Mouse (Mus musculus) bone marrow, adult 2 months (tissue): ENCODE measurements around the gene Slc35e3. TPM values are rescaled to one million over a fixed set of nuclear protein-coding genes. Genes with fewer than 3 reads are reported as not detected.
"Not testable (repeated sequence)": the region's sequence is repeated elsewhere in the genome, so short reads cannot be mapped to it uniquely, and the experiment has no call there.

ENCODE experiments used
- H3K27ac ChIP-seq: fragments of 200-500 bp; 2 replicates; pipeline ENCODE4 v1.5.1; 2012; ENCODE audit warnings: low read depth, mild to moderate bottlenecking, control low read depth, inconsistent platforms, low read length; ENCODE audit not compliant: control insufficient read depth, poor library complexity, insufficient read depth
- H3K4me1 ChIP-seq: fragments of 200-500 bp; 2 replicates; pipeline ENCODE4 v1.6.1; 2011; ENCODE audit warnings: low read length; ENCODE audit not compliant: control insufficient read depth, insufficient read depth
- H3K4me3 ChIP-seq: fragments of 200-500 bp; replicated peaks from 2 replicates; pipeline ENCODE3; 2011; ENCODE audit warnings: mild to moderate bottlenecking, low read depth, low read length, control low read depth; ENCODE audit not compliant: control insufficient read depth
- CTCF ChIP-seq: fragments of 200-500 bp; IDR thresholded peaks from 2 replicates; pipeline ENCODE4 v1.5.1; 2011; ENCODE audit warnings: low read length, control low read depth; ENCODE audit not compliant: control insufficient read depth, insufficient read depth
- POLR2A ChIP-seq: fragments of 200-500 bp; IDR thresholded peaks from 2 replicates; pipeline ENCODE4 v1.6.1; 2011; ENCODE audit warnings: low read depth, mild to moderate bottlenecking, control low read depth, low read length, borderline replicate concordance; ENCODE audit not compliant: control insufficient read depth
- WGBS: fragments of 180-500 bp; shearing (Covaris S2); methylation state at CpG from one replicate; pipeline ENCODE4 v1.1.7; 2018; 5-methylcytosine and 5-hydroxymethylcytosine counted together
- polyA plus RNA-seq: library from polyadenylated mRNA; stranded (reverse); fragments of >200 nt; gene quantifications from 2 replicates; pipeline ENCODE4 v1.2.4, GENCODE M21; 2011; ENCODE audit warnings: low replicate concordance; ENCODE audit not compliant: missing spikeins, insufficient read depth, insufficient read length

The Slc35e3 gene
- polyA plus RNA-seq, 1 experiment: 8.3 TPM

DNA sequence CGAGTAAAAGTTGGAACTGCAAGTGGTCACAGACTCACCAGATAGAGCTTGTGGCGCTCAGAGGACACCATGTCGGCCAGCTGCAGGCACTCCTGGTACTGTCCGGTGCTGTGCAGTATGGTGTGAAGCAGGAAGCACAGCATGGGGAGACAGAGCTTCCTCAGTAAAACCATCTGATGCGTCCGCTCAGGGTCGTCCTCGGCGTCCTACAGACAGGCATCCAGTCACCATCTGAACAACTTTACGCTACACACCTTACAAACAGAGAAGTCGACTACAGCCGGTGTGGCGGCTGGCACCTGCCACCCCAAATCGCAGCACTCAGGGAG, 5.1 kb upstream of the Slc35e3 start:
- H3K27ac ChIP-seq: no peak overlapping the region
- no peak overlapping the region for H3K4me3 ChIP-seq
- H3K4me1 ChIP-seq: no peaks in the 10 kb centered on the region; the same call in 1 of the 2 replicates
- TF ChIP-seq POLR2A (no peak), CTCF (no peak)
- 92% methylated on average over 14 of the region's 14 CpGs for WGBS

DNA sequence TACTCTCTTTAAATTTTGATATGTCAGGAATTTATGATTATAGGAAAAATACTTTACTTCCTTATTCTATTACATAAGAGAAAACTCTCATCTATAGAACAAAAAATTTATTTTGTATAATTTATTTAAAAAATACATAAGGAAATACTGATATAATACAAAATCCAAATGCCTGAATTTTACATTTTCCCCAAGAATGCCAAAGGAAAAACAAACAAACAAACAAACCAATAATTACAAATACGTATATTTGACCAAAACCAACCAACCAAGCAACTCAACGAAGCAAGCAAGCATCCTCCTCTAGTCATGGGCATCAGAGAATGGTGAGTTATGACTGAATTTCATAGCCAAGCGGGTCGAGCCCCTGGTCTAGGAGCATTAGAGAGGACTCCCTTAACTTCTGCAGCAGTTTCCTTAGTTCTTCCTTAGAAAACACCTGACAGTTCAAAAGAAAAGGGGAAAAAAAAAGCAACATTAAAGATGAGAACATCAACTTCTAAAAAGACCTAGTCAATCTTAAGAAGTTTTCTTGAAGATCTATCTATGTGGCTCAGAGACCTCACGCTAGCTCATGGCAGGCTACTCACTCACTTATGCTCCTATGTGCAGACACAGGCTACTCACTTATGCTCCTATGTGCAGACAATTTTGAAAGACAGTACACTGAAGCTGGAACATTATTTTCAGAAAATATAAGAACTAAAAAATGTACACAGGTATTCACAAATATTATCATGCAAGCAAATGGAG, 4.5 kb upstream of the Slc35e3 start:
- H3K4me3 ChIP-seq: no peak overlapping the region
- no peak overlapping the region for H3K27ac ChIP-seq
- WGBS: 94% methylated on average over 5 of the region's 5 CpGs
- no peak for TF ChIP-seq POLR2A
- no peaks in the 10 kb centered on the region; the same call in 1 of the 2 replicates for H3K4me1 ChIP-seq

DNA sequence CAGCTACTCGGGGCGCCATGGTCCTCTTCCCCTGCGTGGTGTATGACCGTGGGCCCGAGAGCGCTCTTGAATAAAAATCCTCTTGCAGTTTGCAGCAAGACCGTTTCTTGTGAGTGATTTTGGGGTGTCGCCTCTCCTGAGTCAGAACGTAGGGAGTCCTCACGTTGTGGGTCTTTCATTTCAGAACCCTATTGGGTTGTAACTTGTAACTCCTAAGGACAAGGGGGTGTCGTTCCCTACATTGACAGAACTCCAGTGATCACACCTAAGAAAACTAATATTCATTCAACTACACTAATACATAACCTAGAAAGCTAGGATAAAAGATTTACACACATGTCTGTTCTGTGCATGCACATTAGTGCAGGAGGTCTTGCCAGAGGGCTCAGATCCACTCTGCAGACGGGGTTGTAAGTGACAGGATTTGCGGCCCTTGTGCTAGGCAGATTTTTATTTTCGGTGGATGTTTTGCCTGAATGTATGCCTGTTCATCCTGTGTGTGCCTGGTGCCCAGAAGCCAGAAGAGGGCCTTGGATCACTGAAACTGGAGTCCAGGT, 3.7 kb upstream of the Slc35e3 start:
- WGBS: 92% methylated on average over 14 of the region's 14 CpGs
- TF ChIP-seq CTCF (no peak), POLR2A (no peak)
- Histone ChIP-seq H3K4me1 (no peaks in the 10 kb centered on the region; the same call in 1 of the 2 replicates), H3K27ac (no peak overlapping the region), H3K4me3 (no peak overlapping the region)

DNA sequence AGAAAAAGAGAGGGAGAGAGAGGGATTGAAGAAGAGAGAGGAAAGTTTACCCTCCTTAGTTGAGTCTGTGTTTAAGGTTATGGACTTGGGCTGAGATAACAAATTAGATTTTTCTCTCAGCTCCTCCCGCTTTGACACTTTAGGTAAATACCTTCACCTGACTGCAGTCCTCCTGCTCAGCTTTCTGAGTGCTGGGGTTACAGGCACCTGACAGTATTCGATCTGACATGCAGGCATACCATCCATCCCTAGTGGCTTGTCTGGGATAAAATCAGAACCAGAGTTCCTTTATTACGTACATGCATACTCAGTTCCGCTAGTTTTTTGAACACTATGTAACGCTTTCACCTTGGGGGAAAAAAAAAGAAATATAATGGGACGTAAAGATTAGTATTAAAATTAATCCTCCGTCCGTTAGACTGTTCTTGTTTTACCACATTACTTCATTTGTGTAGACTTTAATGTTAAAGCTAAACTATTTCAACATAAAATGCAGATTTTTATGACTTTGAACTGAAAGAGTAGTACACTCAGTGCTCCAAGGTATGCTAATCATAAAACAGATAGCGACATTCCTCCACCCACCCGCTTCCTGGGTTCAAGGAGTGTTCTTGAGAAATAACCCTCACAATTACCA, 3.0 kb upstream of the Slc35e3 start:
- TF ChIP-seq CTCF: no peak
- TF ChIP-seq POLR2A: no peak
- H3K4me1 ChIP-seq: no peaks in the 10 kb centered on the region; the same call in 1 of the 2 replicates
- H3K4me3 ChIP-seq: no peak overlapping the region
- H3K27ac ChIP-seq: no peak overlapping the region
- 95% methylated on average over 10 of the region's 10 CpGs for WGBS

DNA sequence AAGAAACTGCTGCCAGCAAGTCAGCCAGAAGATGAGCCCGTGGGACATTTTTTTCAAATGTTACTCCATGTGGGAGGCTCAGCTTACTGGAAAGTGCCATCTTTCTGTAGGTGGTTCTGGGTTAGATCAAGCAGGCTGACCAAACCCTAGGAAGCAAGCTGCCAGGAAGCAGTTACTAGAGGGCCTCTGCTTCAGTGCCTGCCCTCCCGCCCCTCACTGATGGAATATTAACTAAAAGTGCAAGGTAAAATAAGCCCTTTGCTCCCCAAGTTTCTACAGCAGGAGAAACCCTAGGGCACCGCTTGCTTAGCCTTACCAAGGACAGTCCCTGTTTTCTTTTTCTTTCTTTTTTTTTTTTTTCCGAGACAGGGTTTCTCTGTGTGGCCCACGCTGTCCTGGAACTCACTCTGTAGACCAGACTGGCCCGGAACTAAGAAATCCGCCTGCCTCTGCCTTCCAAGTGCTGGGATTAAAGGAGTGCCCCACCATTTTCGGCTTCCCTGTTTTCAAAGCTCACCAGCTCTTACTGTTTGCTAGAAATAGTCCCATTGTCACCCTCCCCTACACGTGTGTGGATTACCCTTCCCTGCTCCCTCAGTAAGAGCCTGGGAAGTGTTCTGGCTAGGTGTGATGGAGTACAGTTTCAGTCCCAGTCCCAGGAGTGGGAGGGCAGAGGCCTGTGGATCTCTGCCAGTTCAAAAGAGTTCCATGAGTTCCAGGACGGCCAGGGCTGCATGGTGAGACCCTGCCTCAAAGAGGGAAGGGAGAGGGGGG, 2.3 kb upstream of the Slc35e3 start:
- Histone ChIP-seq H3K4me3 (no peak overlapping the region), H3K4me1 (no peaks in the 10 kb centered on the region; the same call in 1 of the 2 replicates), H3K27ac (no peak overlapping the region)
- WGBS: 89% methylated on average over 10 of the region's 10 CpGs
- TF ChIP-seq POLR2A (no peak), CTCF (no peak)

DNA sequence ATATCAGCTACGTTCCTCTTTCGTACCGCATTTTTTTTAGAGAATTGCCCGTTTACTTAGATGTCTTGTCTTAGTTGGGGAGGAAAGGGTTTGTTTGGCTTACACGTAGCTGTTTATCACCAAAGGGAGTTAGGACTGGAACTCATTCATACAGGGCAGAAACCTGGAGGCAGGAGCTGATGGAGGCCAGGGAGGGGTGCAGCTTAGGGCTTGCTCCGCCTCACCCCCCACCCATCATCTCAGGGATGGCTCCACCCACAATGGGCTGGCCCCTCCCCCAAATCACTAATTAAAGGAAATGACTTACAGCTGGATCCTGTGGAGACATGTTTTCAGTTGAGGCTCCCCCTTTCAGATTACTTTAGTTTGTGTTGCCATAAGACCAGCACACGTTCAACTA, 1.5 kb upstream of the Slc35e3 start:
- H3K4me1 ChIP-seq: no peaks in the 10 kb centered on the region; the same call in 1 of the 2 replicates
- no peak overlapping the region for H3K27ac ChIP-seq
- TF ChIP-seq POLR2A (no peak), CTCF (no peak)
- no peak overlapping the region for H3K4me3 ChIP-seq
- WGBS: 78% methylated on average over 7 of the region's 7 CpGs

DNA sequence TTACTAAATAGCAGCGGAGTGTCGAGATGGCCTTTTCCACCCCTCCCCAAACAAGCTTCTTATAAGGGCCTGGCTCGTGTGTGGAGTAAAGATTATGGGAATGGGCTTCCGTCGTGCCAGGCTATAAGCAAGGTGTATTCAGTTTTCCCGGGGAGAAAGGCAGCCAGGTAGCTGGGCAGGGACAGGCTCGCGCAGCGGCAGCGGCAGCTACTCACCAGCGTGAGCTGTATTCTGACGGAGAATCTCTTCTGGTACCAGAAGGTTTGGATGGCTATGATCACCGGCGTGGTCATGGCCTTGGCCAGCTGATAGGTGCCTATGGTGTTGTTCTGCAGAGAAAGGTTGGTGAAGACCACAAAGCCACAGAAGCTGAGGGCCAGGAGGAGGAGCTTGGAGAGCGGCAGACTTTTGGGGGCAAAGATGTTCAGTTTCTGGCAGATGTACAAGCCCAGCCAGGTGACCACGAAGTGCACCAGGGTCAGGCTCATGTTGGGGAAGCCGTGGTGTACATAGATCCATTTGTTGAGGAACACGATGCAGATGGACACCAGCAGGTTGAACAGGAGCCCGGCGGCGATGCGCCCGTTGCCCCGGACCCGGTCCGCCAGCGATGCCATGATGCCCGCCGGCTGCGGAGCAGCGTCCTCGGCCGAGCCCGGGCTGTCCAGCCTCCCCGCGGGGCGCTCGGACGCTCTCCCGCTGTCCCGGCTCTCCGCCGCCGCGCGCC, 432 bp downstream of the Slc35e3 start:
- Histone ChIP-seq H3K27ac (peak overlapping the region; percentile 45; the same call in 1 of the 2 replicates), H3K4me3 (peak overlapping the region; percentile 66)
- WGBS: 4% methylated on average over 15 of the region's 46 CpGs
- not testable (repeated sequence) for H3K4me1 ChIP-seq

DNA sequence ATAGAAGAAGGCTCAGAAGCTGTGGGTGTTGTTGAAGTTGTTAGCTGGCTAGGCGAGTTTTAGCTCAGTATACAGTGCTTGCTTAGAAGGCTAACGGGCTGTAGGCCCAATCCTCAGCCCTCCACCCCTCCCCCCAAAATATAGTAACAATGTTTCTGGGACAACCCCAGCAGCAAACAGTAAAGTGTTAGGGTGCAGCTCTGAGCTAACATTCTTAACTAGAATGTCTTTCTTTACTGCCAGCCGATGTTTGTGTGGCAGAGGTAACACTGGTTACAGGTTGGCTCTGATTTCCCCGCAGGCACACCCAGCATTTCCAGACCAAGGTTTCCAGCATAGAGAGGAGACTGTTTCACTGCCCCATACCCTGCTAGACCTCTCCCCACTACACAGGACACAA, 2.2 kb downstream of the Slc35e3 start:
- no peak for TF ChIP-seq CTCF
- no peak for TF ChIP-seq POLR2A
- WGBS: 84% methylated on average over 4 of the region's 4 CpGs
- no peak overlapping the region for H3K4me3 ChIP-seq
- H3K4me1 ChIP-seq: no peaks in the 10 kb centered on the region; the same call in 1 of the 2 replicates
- H3K27ac ChIP-seq: no peak overlapping the region
